Mouse (Mus musculus) v-Abl transformed pro-B cells (cell line): Measurements from ENCODE around the gene Bglap2.

Source experiments
- in situ Hi-C, 2 experiments: fragments of 400-800 bp; cut with MboI; formaldehyde crosslinking; loops; one replicate each; pipeline ENCODE4 v1.15.1; 2025; ENCODE audit not compliant: unreplicated experiment in 2 of 2

Bglap2 gene

GRCm38 (mm10) chr3:88354396-88355165 lies 23.9 kb downstream of the Bglap2 start:
- in situ Hi-C loops = loop anchor here (5.0 to 10.0 kb wide), 2 partner anchors 48 to 50 kb away; no protein-coding TSS in a partner anchor

DNA sequence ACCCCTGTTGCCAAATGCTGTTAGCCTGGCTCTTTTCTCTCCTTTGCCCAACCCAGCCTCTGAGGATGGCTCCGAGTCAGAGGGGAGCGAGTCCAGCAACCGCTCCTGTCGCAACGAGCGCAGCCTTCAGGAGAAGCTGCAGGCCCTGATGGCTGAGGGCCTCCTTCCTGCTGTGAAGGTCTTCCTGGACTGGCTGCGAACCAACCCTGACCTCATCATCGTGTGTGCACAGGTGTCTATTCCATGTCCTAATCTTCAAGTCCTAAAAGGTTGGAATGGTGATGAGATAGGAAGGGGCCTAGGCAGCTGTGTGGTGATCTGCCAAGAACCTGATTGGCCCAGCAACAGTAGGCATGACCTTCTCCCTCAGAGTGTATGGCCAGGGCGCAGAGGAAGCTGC lies 25.6 kb downstream of the Bglap2 start:
- in situ Hi-C loops = loop anchor here in 1 of 2 experiments (10.0 kb wide), 1 partner anchor 52 kb away; no protein-coding TSS in a partner anchor

DNA sequence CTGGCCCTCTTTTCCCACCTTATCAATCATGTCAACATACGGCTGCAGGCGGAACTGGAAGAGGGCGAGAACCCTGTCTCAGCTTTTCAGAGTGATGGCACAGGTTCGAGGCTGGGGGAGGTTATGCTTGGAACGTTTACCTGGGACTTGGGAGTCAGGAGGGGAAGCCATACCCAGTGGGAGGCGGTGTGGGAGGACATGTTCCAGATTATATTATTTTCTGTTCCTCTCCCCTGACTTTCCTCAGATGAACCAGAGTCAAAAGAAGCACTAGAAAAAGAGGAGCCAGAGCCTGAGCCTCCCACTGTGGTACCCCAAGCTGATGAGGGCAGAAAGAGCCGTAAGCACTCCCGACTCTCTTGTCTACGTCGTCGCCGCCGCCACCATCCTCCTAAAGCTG lies 27.8 kb downstream of the Bglap2 start:
- in situ Hi-C loops = loop anchor here in 1 of 2 experiments (10.0 kb wide), 1 partner anchor 54 kb away; no protein-coding TSS in a partner anchor

DNA sequence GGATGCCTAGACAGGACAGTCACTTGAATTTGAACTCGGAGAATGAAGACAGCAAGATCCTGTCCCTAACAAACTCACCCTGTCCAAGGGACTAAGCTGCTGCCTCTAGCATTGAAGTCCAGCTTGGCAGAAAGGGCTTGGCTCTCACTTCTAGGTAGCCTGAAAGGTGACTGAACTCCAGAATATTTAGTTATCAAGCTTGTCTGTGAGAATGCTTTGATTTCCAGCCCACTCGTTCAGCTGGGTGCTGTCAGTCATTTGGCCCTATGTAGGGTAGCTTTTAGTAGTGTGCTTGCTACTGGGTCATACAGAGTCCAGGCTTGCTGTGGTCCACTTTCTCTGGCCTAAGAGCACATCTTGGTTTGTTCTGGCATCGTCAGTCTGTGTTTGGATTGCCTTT lies 39.5 kb downstream of the Bglap2 start:
- in situ Hi-C loops = no loop called here

GRCm38 (mm10) chr3:88338316-88338715 lies 40.2 kb downstream of the Bglap2 start:
- in situ Hi-C loops = no loop called here

- in situ Hi-C loops = no loop called here
These were observed 41.0 kb downstream of the Bglap2 start for GRCm38 (mm10) chr3:88337367-88338020.

DNA sequence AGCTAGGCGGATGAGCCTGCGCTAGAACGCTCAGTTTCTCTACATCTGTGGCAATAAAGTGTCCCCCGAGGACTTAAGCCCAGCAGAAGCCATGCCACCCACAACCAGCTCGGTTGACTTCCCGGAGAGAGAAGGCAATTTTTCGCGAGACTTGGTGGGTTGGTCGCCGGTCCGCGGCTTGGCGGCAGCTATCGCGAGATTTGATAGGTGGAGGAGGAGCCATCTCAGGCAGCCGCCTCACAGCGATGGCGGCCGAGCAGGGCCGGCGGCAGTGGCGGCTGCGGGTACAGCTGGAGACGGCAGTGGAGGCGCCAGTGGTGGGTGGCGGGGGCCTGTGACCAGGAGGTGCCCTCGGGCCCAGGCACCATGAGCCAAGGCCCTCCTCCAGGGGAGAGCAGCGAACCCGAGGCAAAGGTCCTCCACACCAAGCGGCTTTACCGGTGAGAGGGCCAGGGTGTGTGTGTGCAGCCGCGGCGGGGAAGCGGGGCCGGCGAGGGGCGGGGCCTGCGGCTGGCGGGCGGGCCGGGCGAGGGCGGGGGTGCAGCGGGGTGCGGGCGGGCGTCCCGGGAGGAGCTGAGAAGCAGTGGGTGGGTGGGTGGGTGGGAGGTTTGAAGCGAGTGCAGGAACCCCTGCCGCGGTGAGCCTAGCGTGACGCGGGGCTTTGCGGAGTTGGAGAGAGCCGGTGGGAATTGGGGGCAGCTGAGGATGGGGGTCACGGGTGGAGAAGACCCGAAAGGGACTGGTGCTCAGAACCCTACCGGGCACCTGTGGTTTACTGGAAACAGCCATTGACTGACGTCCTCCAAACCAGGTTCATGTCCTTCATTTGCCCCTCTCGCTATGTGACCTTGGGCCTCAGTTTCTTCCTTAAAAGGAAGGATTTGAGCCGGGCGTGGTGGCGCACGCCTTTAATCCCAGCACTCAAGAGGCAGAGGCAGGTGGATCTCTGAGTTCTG lies 42.2 kb downstream of the Bglap2 start, which contains the start of the genes Tmem79 and Smg5:
Tmem79 (minus strand) TSS at position 91 of the 956 bp plus-strand sequence.
Smg5 (plus strand) TSS at position 203 of the 956 bp plus-strand sequence.
- in situ Hi-C loops = no loop called here

- in situ Hi-C loops = no loop called here
These were observed 43.0 kb downstream of the Bglap2 start for GRCm38 (mm10) chr3:88335436-88336053.

GRCm38 (mm10) chr3:88334902-88335435 lies 43.5 kb downstream of the Bglap2 start:
- in situ Hi-C loops = loop anchor here (5.0 kb wide), 2 partner anchors 72 to 137 kb away; no protein-coding TSS in a partner anchor

DNA sequence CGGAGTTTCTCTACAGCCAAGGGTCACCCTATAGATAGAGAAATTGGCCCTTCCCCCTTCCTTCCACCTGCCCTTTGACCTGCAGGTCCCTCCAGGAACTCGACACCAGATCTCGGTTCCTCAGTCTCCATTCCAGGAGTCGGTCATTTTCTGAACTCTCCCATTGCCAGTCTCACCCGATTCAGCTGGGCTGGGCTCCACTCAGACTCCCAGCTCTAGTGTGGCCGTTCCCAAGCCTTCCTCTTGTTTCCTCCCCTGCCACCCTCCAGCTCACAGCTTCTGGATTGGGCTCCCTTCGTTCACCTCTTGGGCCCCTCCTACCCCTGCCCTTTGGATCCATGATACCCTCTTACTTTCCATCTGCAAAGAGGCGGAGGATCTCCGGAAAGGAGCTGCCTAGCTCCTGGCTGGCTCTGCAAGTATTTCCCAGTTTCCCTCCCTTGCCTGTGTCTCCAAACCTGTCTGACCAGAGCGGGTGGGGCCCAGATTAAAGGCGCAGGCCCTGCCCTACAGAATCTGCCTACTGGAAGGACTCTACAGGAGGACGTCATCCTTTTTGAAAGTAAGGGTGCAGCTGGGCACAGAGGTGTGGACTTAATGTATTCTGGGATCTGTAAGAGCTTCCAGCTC lies 44.4 kb downstream of the Bglap2 start:
- in situ Hi-C loops = loop anchor here (5.0 kb wide), 2 partner anchors 73 to 138 kb away; no protein-coding TSS in a partner anchor

DNA sequence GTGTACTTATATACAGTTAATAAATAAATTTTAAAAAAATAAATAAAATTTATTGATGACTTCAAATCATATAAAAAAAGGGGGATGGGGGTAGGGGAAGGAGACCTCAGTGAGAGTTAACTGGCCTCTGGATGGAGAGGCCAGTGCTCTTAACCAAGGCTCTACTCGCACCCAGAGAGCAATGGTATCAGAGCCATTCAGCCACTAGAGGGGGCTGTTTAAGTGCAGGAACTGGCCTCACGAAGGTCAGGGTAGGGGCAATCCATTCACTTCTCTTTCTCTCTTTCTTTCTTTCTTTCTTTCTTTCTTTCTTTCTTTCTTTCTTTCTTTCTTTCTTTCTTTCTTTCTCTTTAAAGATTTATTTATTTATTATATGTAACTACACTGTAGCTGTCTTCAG lies 47.2 kb downstream of the Bglap2 start:
- in situ Hi-C loops = loop anchor here (5.0 kb wide), 2 partner anchors 76 to 141 kb away; no protein-coding TSS in a partner anchor

DNA sequence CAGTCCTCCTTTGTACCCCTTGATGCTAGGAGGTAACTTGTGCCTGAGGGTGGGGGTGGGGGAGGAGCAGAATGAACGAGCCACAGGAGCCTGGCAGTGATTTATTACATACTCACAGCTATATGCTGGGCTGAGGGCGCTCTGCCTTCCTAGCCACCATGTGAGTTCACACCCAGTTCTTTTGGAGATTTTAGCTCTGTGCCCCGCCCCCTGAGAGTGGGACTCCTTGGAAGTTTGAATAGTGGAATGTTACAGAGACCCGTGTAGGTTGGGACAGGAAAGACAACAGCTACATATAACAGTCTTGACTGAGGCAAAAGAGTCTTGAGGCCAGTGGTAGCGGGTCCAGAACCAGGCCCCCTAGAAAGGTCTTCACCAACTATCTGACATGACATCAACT lies 49.5 kb downstream of the Bglap2 start:
- in situ Hi-C loops = no loop called here
